Mouse (Mus musculus) thymus, adult 2 months (tissue): ENCODE results near the gene Zzef1. TPM values are rescaled to one million over a fixed set of nuclear protein-coding genes. Genes with fewer than 3 reads are reported as not detected.
A peak's percentile ranks its signal among the peaks of the same experiment; 100 is the strongest.

Experiments
- DNase-seq: peaks from one replicate; pipeline ENCODE4 v3.0.0; 2021
- H3K27ac ChIP-seq: fragments of 200-500 bp; 2 replicates; pipeline ENCODE4 v1.5.1; 2012; ENCODE audit warnings: low read length, control low read depth; ENCODE audit not compliant: control insufficient read depth, insufficient read depth
- H3K27me3 ChIP-seq: fragments of 200-500 bp; 2 replicates; pipeline ENCODE4 v1.6.1; 2012; ENCODE audit warnings: mild to moderate bottlenecking, low read length, moderate library complexity, mixed read lengths; ENCODE audit not compliant: control insufficient read depth, insufficient read depth
- H3K36me3 ChIP-seq: fragments of 200-500 bp; 2 replicates; pipeline ENCODE4 v1.6.1; 2012; ENCODE audit warnings: mild to moderate bottlenecking, low read length, moderate library complexity; ENCODE audit not compliant: control insufficient read depth, insufficient read depth
- H3K4me1 ChIP-seq: fragments of 200-500 bp; replicated peaks from 2 replicates; pipeline ENCODE4 v1.6.1; 2012; ENCODE audit warnings: low read length; ENCODE audit not compliant: control insufficient read depth, insufficient read depth
- H3K4me3 ChIP-seq: fragments of 200-500 bp; 2 replicates; pipeline ENCODE4 v1.5.1; 2012; ENCODE audit warnings: mild to moderate bottlenecking, low read length, control low read depth, moderate library complexity; ENCODE audit not compliant: control insufficient read depth, insufficient read depth
- CTCF ChIP-seq: fragments of 200-500 bp; IDR thresholded peaks from 2 replicates; pipeline ENCODE4 v1.5.1; 2012; ENCODE audit warnings: mild to moderate bottlenecking, control low read depth, low read length, moderate library complexity, borderline replicate concordance; ENCODE audit not compliant: control insufficient read depth, poor library complexity, insufficient read depth; ENCODE audit errors: extremely low read depth
- POLR2A ChIP-seq: fragments of 200-500 bp; IDR thresholded peaks from 2 replicates; pipeline ENCODE4 v1.6.1; 2012; ENCODE audit warnings: mild to moderate bottlenecking, low read length, control low read depth, moderate library complexity; ENCODE audit not compliant: control insufficient read depth, poor library complexity, insufficient read depth; ENCODE audit errors: extremely low read depth
- WGBS: fragments of 180-500 bp; shearing (Covaris S2); methylation state at CpG from one replicate; pipeline ENCODE4 v1.1.7; 2018; 5-methylcytosine and 5-hydroxymethylcytosine counted together
- polyA plus RNA-seq: library from polyadenylated mRNA; depleted of rRNA; stranded (reverse); fragments of >200 nt; gene quantifications from 2 replicates; pipeline ENCODE4 v1.2.3, GENCODE M21; 2012

Zzef1 gene
- polyA plus RNA-seq, 1 experiment, result 52.8 TPM

- Histone ChIP-seq H3K27ac (no peak overlapping the region), H3K4me3 (no peak overlapping the region), H3K4me1 (no peaks in the 10 kb centered on the region), H3K36me3 (peaks cover 9% of the 10 kb centered on the region), H3K27me3 (no peaks in the 10 kb centered on the region)
- DNase-seq, result no peak
- TF ChIP-seq CTCF, result no peak
- no peak for TF ChIP-seq POLR2A
- 42% methylated on average over 2 of the region's 2 CpGs for WGBS
These were observed 129.0 kb downstream of the Zzef1 start for GRCm38 (mm10) chr11:72925067-72925466.

GRCm38 (mm10) chr11:72926226-72926890 lies 130.3 kb downstream of the Zzef1 start:
- no peaks in the 10 kb centered on the region for H3K27me3 ChIP-seq
- TF ChIP-seq POLR2A (no peak), CTCF (peak; percentile 98)
- DNase-seq, result peak; percentile 69
- no peak overlapping the region for H3K4me3 ChIP-seq
- no peak overlapping the region for H3K27ac ChIP-seq
- H3K36me3 ChIP-seq, result peaks cover 9% of the 10 kb centered on the region
- no peaks in the 10 kb centered on the region for H3K4me1 ChIP-seq
- WGBS, result 74% methylated on average over 13 of the region's 13 CpGs

- no peaks in the 10 kb centered on the region for H3K27me3 ChIP-seq
- no peaks in the 10 kb centered on the region for H3K4me1 ChIP-seq
- DNase-seq, result no peak
- H3K36me3 ChIP-seq, result 0 out of 2 replicates have a peak, but pooled peaks cover 3% of the 10 kb centered on the region
- no peak overlapping the region for H3K27ac ChIP-seq
- H3K4me3 ChIP-seq, result no peak overlapping the region
- no peak for TF ChIP-seq CTCF
- 58% methylated on average over 2 of the region's 2 CpGs for WGBS
These were observed 132.5 kb downstream of the Zzef1 start for GRCm38 (mm10) chr11:72928516-72928915.

- H3K4me3 ChIP-seq, result peak overlapping the region; percentile 49
- 59% methylated on average over 20 of the region's 20 CpGs for WGBS
- H3K36me3 ChIP-seq, result no peaks in the 10 kb centered on the region
- TF ChIP-seq POLR2A, result no peak
- peak; percentile 26; the same call in 1 of the 2 replicates for TF ChIP-seq CTCF
- H3K27me3 ChIP-seq, result no peaks in the 10 kb centered on the region
- peak; percentile 54 for DNase-seq
- H3K4me1 ChIP-seq, result 0 out of 2 replicates have a peak, but pooled peaks cover 8% of the 10 kb centered on the region
- H3K27ac ChIP-seq, result peak overlapping the region; percentile 12; the same call in 1 of the 2 replicates
These were observed 144.4 kb downstream of the Zzef1 start for GRCm38 (mm10) chr11:72940208-72941143.

- no peak for DNase-seq
- H3K27me3 ChIP-seq, result no peaks in the 10 kb centered on the region
- H3K27ac ChIP-seq, result no peak overlapping the region
These were observed 149.2 kb downstream of the Zzef1 start for GRCm38 (mm10) chr11:72944996-72945793.

More at GRCm38 (mm10) chr11:72944996-72945793, 149.2 kb downstream of the Zzef1 start:
- TF ChIP-seq POLR2A, result no peak
- TF ChIP-seq CTCF, result no peak
- H3K4me1 ChIP-seq, result peaks cover 27% of the 10 kb centered on the region
- H3K4me3 ChIP-seq, result no peak overlapping the region
- H3K36me3 ChIP-seq, result no peaks in the 10 kb centered on the region
- WGBS, result 61% methylated on average over 7 of the region's 7 CpGs
